Mouse (Mus musculus): ENCODE measurements around the gene Dhx9.
"Not testable (repeated sequence)": the region's sequence is repeated elsewhere in the genome, so short reads cannot be mapped to it uniquely, and the experiment has no call there.

Dhx9 gene

GRCm38 (mm10) chr1:153487500-153487879 is at the start of gene Dhx9:
TSS of gene Dhx9 (minus strand) at chr1:153487660.
- DNase-seq (ENCODE audit: low read depth, low spot score): peak; percentile 98

- no peak for DNase-seq (ENCODE audit: low read depth, low spot score)
Measured at GRCm38 (mm10) chr1:153535611-153536010, 48.2 kb upstream of the Dhx9 start.

- not testable (repeated sequence) for DNase-seq (ENCODE audit: low read depth, low spot score)
Measured at GRCm38 (mm10) chr1:153532896-153533295, 45.4 kb upstream of the Dhx9 start.

GRCm38 (mm10) chr1:153532234-153532841 is 44.9 kb upstream of the Dhx9 start:
- peak; percentile 75 for DNase-seq (ENCODE audit: low read depth, low spot score)

- DNase-seq (ENCODE audit: low read depth, low spot score): peak; percentile 64
Measured at GRCm38 (mm10) chr1:153531677-153532233, 44.3 kb upstream of the Dhx9 start.

GRCm38 (mm10) chr1:153522116-153522515 is 34.7 kb upstream of the Dhx9 start:
- no peak for DNase-seq (ENCODE audit: low read depth, low spot score)

GRCm38 (mm10) chr1:153515368-153515767 is 27.9 kb upstream of the Dhx9 start:
- DNase-seq (ENCODE audit: low read depth, low spot score): no peak

GRCm38 (mm10) chr1:153510330-153511009 is 23.0 kb upstream of the Dhx9 start:
- DNase-seq (ENCODE audit: low read depth, low spot score): no peak

GRCm38 (mm10) chr1:153509569-153509968 is 22.1 kb upstream of the Dhx9 start:
- not testable (repeated sequence) for DNase-seq (ENCODE audit: low read depth, low spot score)

- no peak for DNase-seq (ENCODE audit: low read depth, low spot score)
Measured at GRCm38 (mm10) chr1:153509012-153509411, 21.6 kb upstream of the Dhx9 start.

GRCm38 (mm10) chr1:153506266-153506665 is 18.8 kb upstream of the Dhx9 start:
- DNase-seq (ENCODE audit: low read depth, low spot score): no peak

GRCm38 (mm10) chr1:153501644-153502321 is 14.3 kb upstream of the Dhx9 start:
- no peak for DNase-seq (ENCODE audit: low read depth, low spot score)

GRCm38 (mm10) chr1:153500030-153500429 is 12.6 kb upstream of the Dhx9 start:
- no peak for DNase-seq (ENCODE audit: low read depth, low spot score)

- DNase-seq (ENCODE audit: low read depth, low spot score): no peak
Measured at GRCm38 (mm10) chr1:153496030-153496429, 8.6 kb upstream of the Dhx9 start.

GRCm38 (mm10) chr1:153493931-153494330 is 6.5 kb upstream of the Dhx9 start:
- no peak for DNase-seq (ENCODE audit: low read depth, low spot score)

GRCm38 (mm10) chr1:153493338-153493737 is 5.9 kb upstream of the Dhx9 start:
- no peak for DNase-seq (ENCODE audit: low read depth, low spot score)

GRCm38 (mm10) chr1:153491822-153492221 is 4.4 kb upstream of the Dhx9 start:
- no peak for DNase-seq (ENCODE audit: low read depth, low spot score)

- no peak for DNase-seq (ENCODE audit: low read depth, low spot score)
Measured at GRCm38 (mm10) chr1:153491345-153491744, 3.9 kb upstream of the Dhx9 start.

- no peak for DNase-seq (ENCODE audit: low read depth, low spot score)
Measured at GRCm38 (mm10) chr1:153489963-153490362, 2.5 kb upstream of the Dhx9 start.

GRCm38 (mm10) chr1:153489540-153489939 is 2.1 kb upstream of the Dhx9 start:
- no peak for DNase-seq (ENCODE audit: low read depth, low spot score)

GRCm38 (mm10) chr1:153489132-153489531 is 1.7 kb upstream of the Dhx9 start:
- no peak for DNase-seq (ENCODE audit: low read depth, low spot score)

- DNase-seq (ENCODE audit: low read depth, low spot score): peak; percentile 71
Measured at GRCm38 (mm10) chr1:153486767-153487499, 527 bp downstream of the Dhx9 start.

All from mesoderm, embryonic 11.5 days (tissue).